Mouse (Mus musculus) myocyte (in vitro differentiated cells): ENCODE measurements around the gene Dlg2. TPM values are rescaled to one million over a fixed set of nuclear protein-coding genes. Genes with fewer than 3 reads are reported as not detected.

Experiments
- H3K27me3 ChIP-seq: one replicate; pipeline ENCODE4 v1.6.1; 2011; ENCODE audit not compliant: control insufficient read depth, insufficient read depth, insufficient read length
- H3K36me3 ChIP-seq: one replicate; pipeline ENCODE4 v1.6.1; 2011; ENCODE audit not compliant: control insufficient read depth, insufficient read depth
- H3K4me2 ChIP-seq: one replicate; pipeline ENCODE4 v1.6.1; 2011; ENCODE audit warnings: low read depth, control low read depth
- H3K4me3 ChIP-seq: one replicate; pipeline ENCODE4 v1.5.1; 2011; ENCODE audit warnings: mild to moderate bottlenecking, control low read depth, moderate library complexity
- H3K79me2 ChIP-seq: one replicate; pipeline ENCODE4 v1.6.1; 2011; ENCODE audit not compliant: control insufficient read depth, insufficient read depth
- H3ac ChIP-seq: one replicate; pipeline ENCODE4 v1.6.1; 2011; ENCODE audit not compliant: control insufficient read depth, insufficient read length
- CEBPB ChIP-seq: IDR thresholded peaks from 2 replicates; pipeline ENCODE4 v1.6.1; 2011; ENCODE audit warnings: mild to moderate bottlenecking, moderate library complexity; ENCODE audit not compliant: poor library complexity, insufficient read depth, severe bottlenecking
- E2F4 ChIP-seq: IDR thresholded peaks from one replicate; pipeline ENCODE4 v1.6.1; 2011; ENCODE audit warnings: mild to moderate bottlenecking, control low read depth, moderate library complexity; ENCODE audit not compliant: insufficient read depth
- MAX ChIP-seq: IDR thresholded peaks from one replicate; pipeline ENCODE4 v1.6.1; 2011; ENCODE audit warnings: low read depth, mild to moderate bottlenecking, control low read depth
- MYOD1 ChIP-seq, 3 experiments: IDR thresholded peaks; one replicate each; pipeline ENCODE4 v1.6.1; 2011; ENCODE audit warnings: control low read depth in 2 of 3, low read depth in 2 of 3, mild to moderate bottlenecking in 2 of 3, moderate library complexity in 1 of 3; ENCODE audit not compliant: insufficient read length in 2 of 3, control insufficient read depth in 1 of 3
- MYOG ChIP-seq, 3 experiments: IDR thresholded peaks; one replicate each; pipeline ENCODE4 v1.6.1; 2011; ENCODE audit warnings: control low read depth in 2 of 3, low read depth in 2 of 3, mild to moderate bottlenecking in 2 of 3; ENCODE audit not compliant: insufficient read length in 2 of 3, control insufficient read depth in 1 of 3, insufficient read depth in 1 of 3
- POLR2A ChIP-seq: IDR thresholded peaks from one replicate; pipeline ENCODE4 v1.6.1; 2011; ENCODE audit warnings: low read depth, mild to moderate bottlenecking, control low read depth, moderate library complexity; ENCODE audit not compliant: insufficient read length
- POLR2AphosphoS2 ChIP-seq: IDR thresholded peaks from one replicate; pipeline ENCODE4 v1.6.1; 2011; ENCODE audit warnings: low read depth, control low read depth; ENCODE audit not compliant: insufficient read length
- REST ChIP-seq: IDR thresholded peaks from one replicate; pipeline ENCODE4 v1.6.1; 2011; ENCODE audit warnings: mild to moderate bottlenecking, control low read depth, moderate library complexity; ENCODE audit not compliant: insufficient read depth, insufficient read length
- SRF ChIP-seq: IDR thresholded peaks from one replicate; pipeline ENCODE4 v1.6.1; 2011; ENCODE audit warnings: low read depth; ENCODE audit not compliant: control insufficient read depth, insufficient read length
- TCF12 ChIP-seq: IDR thresholded peaks from one replicate; pipeline ENCODE4 v1.6.1; 2011; ENCODE audit warnings: mild to moderate bottlenecking, control low read depth; ENCODE audit not compliant: poor library complexity, insufficient read depth, severe bottlenecking
- TCF3 ChIP-seq: IDR thresholded peaks from one replicate; pipeline ENCODE4 v1.6.1; 2011; ENCODE audit warnings: low read depth, control low read depth; ENCODE audit not compliant: insufficient read length
- USF1 ChIP-seq: IDR thresholded peaks from one replicate; pipeline ENCODE4 v1.6.1; 2011; ENCODE audit warnings: low read depth, mild to moderate bottlenecking, control low read depth, moderate library complexity
- polyA plus RNA-seq: library from polyadenylated mRNA; unstranded; fragments of >200 nt; fragmentation: generic; extraction: Trizol; gene quantifications from one replicate; pipeline ENCODE4 v1.2.1, GENCODE M21; 2012; ENCODE audit warnings: missing spikeins

The Dlg2 gene
- polyA plus RNA-seq, 1 experiment, result 0.65 TPM

DNA sequence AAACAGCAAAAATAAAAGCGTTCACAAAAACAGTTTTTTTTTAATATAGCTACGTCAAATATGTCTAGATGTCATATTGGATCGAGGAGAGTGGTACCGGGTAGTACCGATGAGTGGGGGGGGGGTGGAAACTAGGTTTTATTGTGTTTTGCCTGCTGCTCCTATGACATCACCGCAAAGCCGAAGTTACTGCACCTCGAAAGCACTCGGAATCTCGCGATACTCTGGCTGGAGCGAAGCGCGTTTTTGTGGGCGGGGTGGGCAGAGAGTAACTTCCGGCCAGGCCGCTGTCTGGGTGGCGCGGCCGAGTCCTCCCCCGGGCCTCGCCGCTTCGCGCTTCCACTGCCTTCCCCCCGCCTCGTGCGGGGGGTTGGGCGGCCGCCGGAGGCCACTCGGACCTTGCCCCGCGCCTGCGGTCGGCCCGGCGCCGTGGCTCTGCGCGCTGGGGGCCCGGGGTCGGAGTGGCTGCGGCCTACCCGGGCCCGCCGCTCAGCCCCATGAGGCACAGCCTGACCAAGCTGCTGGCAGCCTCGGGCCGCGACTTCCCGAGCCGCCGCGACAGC is 33.9 kb upstream of the Dlg2 start, which contains the start of gene Crebzf:
TSS of gene Crebzf (plus strand) at position 212 of the 563 bp plus-strand sequence.
- TF ChIP-seq MYOG (IDR thresholded peaks at IDR 0.05; ENCODE audit: control insufficient read depth in 1 of 3, insufficient read depth in 1 of 3, insufficient read length in 2 of 3, low read depth in 2 of 3) (peak in 1 of 3 experiments; percentile 7), REST (no peak), MAX (no peak), SRF (no peak), MYOD1 (IDR thresholded peaks at IDR 0.05; ENCODE audit: control insufficient read depth in 1 of 3, insufficient read length in 2 of 3, low read depth in 2 of 3) (no peak), TCF12 (no peak), CEBPB (no peak), POLR2AphosphoS2 (peak; percentile 84), USF1 (no peak), TCF3 (no peak), POLR2A (peak; percentile 84), E2F4 (peak; percentile 42)
- Histone ChIP-seq H3K4me2 (peak within 1 kb of the TSS; percentile 98), H3K36me3 (peaks cover 19% of the 10 kb centered on the region), H3K79me2 (peaks cover 38% of the 10 kb centered on the region), H3K4me3 (peak within 1 kb of the TSS; percentile 81), H3ac (peak within 1 kb of the TSS; percentile 98), H3K27me3 (no peaks in the 10 kb centered on the region)

DNA sequence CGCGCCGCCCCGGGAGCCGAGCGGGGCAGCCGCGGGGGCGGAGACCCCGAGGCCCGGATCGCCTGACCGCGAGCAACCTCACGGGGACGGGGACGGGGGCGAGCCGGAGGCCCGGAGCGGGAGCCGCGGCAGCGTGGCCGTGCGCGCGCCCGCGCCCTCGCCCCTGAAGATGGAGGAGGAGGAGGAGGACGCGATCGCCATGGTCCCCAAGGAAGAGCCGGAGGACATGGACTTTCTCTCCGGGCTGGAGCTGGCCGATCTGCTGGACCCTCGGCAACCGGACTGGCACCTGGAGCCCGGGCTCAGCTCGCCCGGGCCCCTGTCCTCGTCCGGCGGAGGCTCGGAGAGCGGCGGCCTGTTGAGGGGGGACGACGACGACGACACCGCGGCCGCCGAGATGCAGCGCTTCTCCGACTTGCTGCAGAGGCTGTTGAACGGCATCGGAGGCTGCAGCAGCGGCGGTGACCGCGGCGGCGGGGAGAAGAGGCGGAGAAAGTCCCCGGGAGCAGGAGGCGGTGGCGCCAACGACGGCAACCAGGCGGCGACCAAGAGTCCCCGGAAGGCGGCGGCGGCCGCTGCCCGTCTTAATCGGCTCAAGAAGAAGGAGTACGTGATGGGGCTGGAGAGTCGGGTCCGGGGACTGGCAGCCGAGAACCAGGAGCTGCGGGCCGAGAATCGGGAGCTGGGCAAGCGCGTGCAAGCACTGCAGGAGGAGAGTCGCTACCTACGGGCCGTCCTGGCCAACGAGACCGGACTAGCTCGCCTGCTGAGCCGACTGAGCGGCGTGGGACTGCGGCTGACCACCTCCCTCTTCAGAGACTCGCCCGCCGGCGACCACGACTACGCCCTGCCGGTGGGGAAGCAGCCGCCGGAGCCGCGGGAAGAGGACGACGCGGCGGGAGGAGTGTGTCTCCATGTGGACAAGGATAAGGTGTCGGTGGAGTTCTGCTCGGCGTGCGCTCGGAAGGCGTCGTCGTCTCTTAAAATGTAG is 33.1 kb upstream of the Dlg2 start:
- H3K79me2 ChIP-seq, result peaks cover 46% of the 10 kb centered on the region
- H3K4me3 ChIP-seq, result peak overlapping the region; percentile 81
- peak overlapping the region; percentile 91 for H3K4me2 ChIP-seq
- H3K27me3 ChIP-seq, result no peaks in the 10 kb centered on the region
- H3ac ChIP-seq, result peak overlapping the region; percentile 98
- TF ChIP-seq MYOG (IDR thresholded peaks at IDR 0.05; ENCODE audit: control insufficient read depth in 1 of 3, insufficient read depth in 1 of 3, insufficient read length in 2 of 3, low read depth in 2 of 3) (no peak), POLR2AphosphoS2 (peak; percentile 62), USF1 (no peak), TCF12 (no peak), REST (no peak), E2F4 (no peak), MAX (no peak), TCF3 (no peak), POLR2A (peak; percentile 33), CEBPB (no peak)
- H3K36me3 ChIP-seq, result peaks cover 27% of the 10 kb centered on the region

DNA sequence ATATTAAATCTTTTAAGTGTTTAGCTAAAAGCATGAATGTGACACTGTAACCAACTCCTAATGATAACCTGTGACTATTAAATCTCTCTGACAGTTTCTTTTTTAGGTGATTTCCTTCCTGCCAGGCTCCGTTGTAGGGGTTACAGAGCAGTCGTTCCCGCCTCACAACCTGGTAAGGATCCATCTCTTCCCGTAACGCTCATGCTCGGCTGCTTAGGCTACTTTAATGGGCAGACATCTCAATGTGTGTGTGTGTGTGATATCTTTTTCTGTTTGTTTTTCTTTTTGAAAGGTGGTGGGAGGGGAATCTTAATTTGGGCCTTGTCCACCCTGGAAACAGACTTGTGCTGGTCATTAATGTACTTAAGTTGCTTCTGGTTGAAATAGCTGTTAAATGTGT is 32.3 kb upstream of the Dlg2 start:
- H3K79me2 ChIP-seq, result peaks cover 53% of the 10 kb centered on the region
- peak overlapping the region; percentile 81 for H3K4me3 ChIP-seq
- H3K36me3 ChIP-seq, result peaks cover 35% of the 10 kb centered on the region
- TF ChIP-seq TCF3 (no peak), SRF (no peak), CEBPB (no peak), POLR2A (no peak), REST (no peak)
- peak overlapping the region; percentile 91 for H3K4me2 ChIP-seq
- no peaks in the 10 kb centered on the region for H3K27me3 ChIP-seq
- peak overlapping the region; percentile 98 for H3ac ChIP-seq

DNA sequence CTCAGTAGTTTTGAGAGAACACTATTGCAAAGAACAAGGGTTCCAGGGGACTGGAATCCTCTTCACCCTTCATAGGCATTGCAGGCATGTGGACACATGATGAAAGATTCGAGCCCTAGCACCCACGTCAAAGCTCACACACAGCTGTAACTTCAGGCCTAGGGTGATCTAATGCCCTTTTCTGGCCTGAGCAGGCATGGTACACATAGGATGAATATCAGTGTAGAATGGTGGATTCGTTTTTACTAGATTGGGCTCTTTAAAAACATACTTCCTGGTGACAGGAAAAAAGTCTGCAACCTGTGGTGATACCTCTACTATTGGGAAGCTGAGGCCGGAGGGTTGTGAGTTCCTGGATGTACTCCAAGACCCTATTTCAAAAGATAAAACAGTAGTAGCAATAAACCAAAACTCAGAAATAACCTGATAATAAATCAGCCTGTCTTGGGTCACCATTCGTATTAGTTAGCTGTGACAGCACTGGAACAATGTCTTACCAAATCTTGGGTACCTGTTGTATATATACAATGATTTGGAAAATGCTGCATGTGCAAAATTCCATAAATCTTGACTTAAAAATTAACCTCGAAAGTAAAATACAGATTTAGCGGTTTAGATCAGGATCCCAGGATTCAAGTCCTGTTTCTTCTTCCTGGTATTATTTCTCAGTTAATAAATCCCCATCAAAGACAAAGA is 20.2 kb upstream of the Dlg2 start:
- Histone ChIP-seq H3K36me3 (peaks cover 34% of the 10 kb centered on the region), H3K4me3 (peak overlapping the region; percentile 80), H3K79me2 (peaks cover 19% of the 10 kb centered on the region), H3K4me2 (peak overlapping the region; percentile 88), H3K27me3 (no peaks in the 10 kb centered on the region), H3ac (peak overlapping the region; percentile 60)
- TF ChIP-seq POLR2AphosphoS2 (peak; percentile 97), CEBPB (no peak), MYOD1 (IDR thresholded peaks at IDR 0.05; ENCODE audit: control insufficient read depth in 1 of 3, insufficient read length in 2 of 3, low read depth in 2 of 3) (no peak), MAX (no peak), E2F4 (no peak), TCF3 (no peak), POLR2A (peak; percentile 36), REST (no peak), SRF (no peak), TCF12 (no peak), MYOG (IDR thresholded peaks at IDR 0.05; ENCODE audit: control insufficient read depth in 1 of 3, insufficient read depth in 1 of 3, insufficient read length in 2 of 3, low read depth in 2 of 3) (no peak), USF1 (no peak)
